In the genomic region with DNA sequence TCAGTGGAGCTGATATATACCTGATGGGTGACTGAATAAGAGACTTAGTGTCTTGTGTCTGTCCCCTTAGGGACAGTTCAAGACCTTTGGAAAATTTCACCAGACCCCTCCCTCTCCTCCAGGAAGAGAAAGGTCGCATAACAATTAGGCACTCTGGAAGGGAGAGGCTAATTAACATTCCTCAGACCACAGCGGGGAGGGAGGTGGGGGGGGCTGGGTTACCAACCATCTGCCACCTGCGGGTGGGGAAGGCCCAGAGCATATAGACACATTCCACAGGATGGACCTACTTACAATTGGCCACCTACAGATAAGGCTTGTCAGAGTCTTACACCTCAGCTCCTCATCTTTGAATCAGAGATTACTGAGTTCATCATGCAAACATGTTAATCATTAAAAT, we compare ENCODE assay signal across 17 mouse cellular contexts.
DNase-seq lines count a peak whose midpoint lies in the region; ATAC-seq lines count a peak whose summit lies in the region.
"Had no signal": no experiment of that assay in that cellular context is flagged by ENCODE, and none has a peak within 500 bp of the region (broad histone marks: within the 10 kb centered on the region; RNA-seq: fewer than 3 reads in every experiment).

No protein-coding gene starts in this region.

- H3K27ac ChIP-seq in limb, embryonic 15.5 days = no peak overlapping the region
- H3K27ac ChIP-seq in limb, embryonic 10.5 days = no peak overlapping the region
- no peak overlapping the region for H3K27ac ChIP-seq in embryonic facial prominence, embryonic 10.5 days (replicated peaks)
- H3K27ac ChIP-seq: forebrain, embryonic 12.5 days; hindbrain, embryonic 15.5 days; limb, embryonic 13.5 days had no signal

- no peak overlapping the region for H3K4me2 ChIP-seq in limb, embryonic 15.5 days
- H3K4me2 ChIP-seq: forebrain, embryonic 12.5 days; hindbrain, embryonic 15.5 days; limb, embryonic 13.5 days had no signal

- no peak for DNase-seq in limb, embryonic 10.5 days (ENCODE audit: low spot score)
- DNase-seq in retina, postnatal 1 day = peak; percentile 29
- DNase-seq in retina, embryonic 14.5 days (ENCODE audit: low spot score) = no peak
- peak; percentile 46 for DNase-seq in embryonic facial prominence, embryonic 10.5 days (ENCODE audit: low spot score)
- DNase-seq in spleen, adult 18-20 months = no peak
- no peak for DNase-seq in B cell, adult 2 months
- DNase-seq: adrenal gland, postnatal 25 days; cerebellum, adult 11-12 months; heart, adult 18-20 months; heart, postnatal 36 days; kidney, adult 11 months; thymus, postnatal 4 days had no signal

- ATAC-seq in limb, embryonic 15.5 days (ENCODE audit: insufficient number of reproducible peaks, low FRiP score, low TSS enrichment, low read depth) = peak; percentile 24; the same call in 1 of the 2 replicates

- WGBS in limb, embryonic 15.5 days = 13% methylated on average over 3 of the region's 3 CpGs
- 3% methylated on average over 3 of the region's 3 CpGs for WGBS in limb, embryonic 10.5 days
- 4% methylated on average over 3 of the region's 3 CpGs for WGBS in embryonic facial prominence, embryonic 10.5 days

- H3K4me1 ChIP-seq in limb, embryonic 15.5 days = no peaks in the 10 kb centered on the region
- peaks cover 4% of the 10 kb centered on the region; the same call in 1 of the 2 replicates for H3K4me1 ChIP-seq in limb, embryonic 10.5 days
- H3K4me1 ChIP-seq in embryonic facial prominence, embryonic 10.5 days = peaks cover 10% of the 10 kb centered on the region
- H3K4me1 ChIP-seq: hindbrain, embryonic 15.5 days; limb, embryonic 13.5 days had no signal

- H3K4me3 ChIP-seq in limb, embryonic 15.5 days = no peak overlapping the region
- H3K4me3 ChIP-seq in limb, embryonic 10.5 days = no peak overlapping the region
- H3K4me3 ChIP-seq in embryonic facial prominence, embryonic 10.5 days = no peak overlapping the region
- H3K4me3 ChIP-seq: forebrain, embryonic 12.5 days; hindbrain, embryonic 15.5 days; limb, embryonic 13.5 days had no signal

- no peaks in the 10 kb centered on the region for H3K36me3 ChIP-seq in limb, embryonic 15.5 days
- no peaks in the 10 kb centered on the region for H3K36me3 ChIP-seq in limb, embryonic 10.5 days
- H3K36me3 ChIP-seq in embryonic facial prominence, embryonic 10.5 days (replicated peaks) = no peaks in the 10 kb centered on the region
- H3K36me3 ChIP-seq: forebrain, embryonic 12.5 days; G1E; hindbrain, embryonic 15.5 days; limb, embryonic 13.5 days had no signal

- no peaks in the 10 kb centered on the region for H3K9me3 ChIP-seq in limb, embryonic 15.5 days
- H3K9me3 ChIP-seq in limb, embryonic 10.5 days (replicated peaks) = no peaks in the 10 kb centered on the region
- H3K9me3 ChIP-seq in embryonic facial prominence, embryonic 10.5 days = no peaks in the 10 kb centered on the region
- H3K9me3 ChIP-seq: forebrain, embryonic 12.5 days; G1E; hindbrain, embryonic 15.5 days; limb, embryonic 13.5 days had no signal

- H3K27me3 ChIP-seq in limb, embryonic 15.5 days = no peaks in the 10 kb centered on the region
- H3K27me3 ChIP-seq in limb, embryonic 10.5 days (ENCODE audit: low read depth, poor library complexity, severe bottlenecking) = no peaks in the 10 kb centered on the region
- no peaks in the 10 kb centered on the region for H3K27me3 ChIP-seq in embryonic facial prominence, embryonic 10.5 days (replicated peaks; ENCODE audit: low read depth, poor library complexity, severe bottlenecking)
- H3K27me3 ChIP-seq: hindbrain, embryonic 15.5 days; limb, embryonic 13.5 days had no signal

- H3K9ac ChIP-seq in limb, embryonic 15.5 days = no peak overlapping the region
- H3K9ac ChIP-seq: forebrain, embryonic 12.5 days; hindbrain, embryonic 15.5 days; limb, embryonic 13.5 days had no signal

Comparison
In these comparisons a context has a peak if more than half of its experiments do, and no peak if none do; other contexts are left out.
1. DNase-seq: peak in retina, postnatal 1 day (single experiment) and embryonic facial prominence, embryonic 10.5 days (single experiment); none in limb, embryonic 10.5 days (single experiment), retina, embryonic 14.5 days (single experiment), spleen, adult 18-20 months (0 of 2) and B cell, adult 2 months (0 of 2).